Mouse (Mus musculus): Measurements from ENCODE around the gene Galr3. TPM values are rescaled to one million over a fixed set of nuclear protein-coding genes. Genes with fewer than 3 reads are reported as not detected.
A peak's percentile ranks its signal among the peaks of the same experiment; 100 is the strongest.

Galr3 gene
- not detected in 2 replicates for polyA plus RNA-seq (2015; fragmentation: Nextera tagmentation; extraction: Ambion mirVana)

- Histone ChIP-seq H3K4me3 (ENCODE audit: low read length) (peak within 1 kb of the TSS; percentile 59), H3K9me3 (ENCODE audit: control insufficient read depth, low read length) (no peaks in the 10 kb centered on the region), H3K4me1 (replicated peaks; ENCODE audit: control insufficient read depth, insufficient read depth, low read length) (peaks cover 18% of the 10 kb centered on the region), H3K4me2 (ENCODE audit: low read depth, low read length) (peak within 1 kb of the TSS; percentile 99), H3K36me3 (ENCODE audit: control insufficient read depth, insufficient read depth, low read length) (no peaks in the 10 kb centered on the region), H3K9ac (ENCODE audit: low read length) (peak within 1 kb of the TSS; percentile 62), H3K27me3 (ENCODE audit: control insufficient read depth, insufficient read depth, low read depth, low read length) (peaks cover 36% of the 10 kb centered on the region), H3K27ac (ENCODE audit: low read length) (no peak within 1 kb of the TSS)
- 67% methylated on average over 6 of the region's 6 CpGs for WGBS
- no peak for ATAC-seq (ENCODE audit: low read depth)
These were observed at the start of gene Galr3 for GRCm38 (mm10) chr15:79041585-79041984. Gene Galr3 (plus strand): TSS chr15:79041885.

DNA sequence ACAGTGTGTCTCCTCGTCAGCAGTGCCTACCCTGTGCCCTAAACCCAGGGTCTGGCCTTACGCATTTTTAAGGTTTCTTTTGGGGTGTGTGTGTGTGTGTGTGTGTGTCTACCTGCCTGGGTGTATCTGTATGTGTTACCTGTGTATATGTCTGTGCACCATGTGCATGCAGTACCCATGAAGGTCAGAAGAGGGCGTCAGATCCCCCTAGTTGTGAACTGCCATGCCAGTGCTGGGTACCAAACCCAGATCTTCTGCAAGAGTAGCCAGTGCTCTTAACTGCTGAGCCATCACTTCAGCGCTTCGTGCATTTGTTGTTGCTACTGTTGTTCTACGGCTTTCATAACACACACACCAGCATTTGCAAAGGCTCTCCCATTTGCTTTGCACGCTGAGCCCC, 49.5 kb upstream of the Galr3 start:
- Histone ChIP-seq H3K27ac (ENCODE audit: low read length) (no peak overlapping the region), H3K9me3 (ENCODE audit: control insufficient read depth, low read length) (no peaks in the 10 kb centered on the region), H3K27me3 (ENCODE audit: control insufficient read depth, insufficient read depth, low read depth, low read length) (no peaks in the 10 kb centered on the region), H3K9ac (ENCODE audit: low read length) (no peak overlapping the region), H3K4me1 (replicated peaks; ENCODE audit: control insufficient read depth, insufficient read depth, low read length) (peaks cover 8% of the 10 kb centered on the region), H3K36me3 (ENCODE audit: control insufficient read depth, insufficient read depth, low read length) (peaks cover 46% of the 10 kb centered on the region), H3K4me3 (ENCODE audit: low read length) (no peak overlapping the region), H3K4me2 (ENCODE audit: low read depth, low read length) (no peak overlapping the region)
- ATAC-seq (ENCODE audit: low read depth): no peak
- 92% methylated on average over 7 of the region's 7 CpGs for WGBS

GRCm38 (mm10) chr15:78992925-78993324, 48.8 kb upstream of the Galr3 start:
- Histone ChIP-seq H3K4me1 (replicated peaks; ENCODE audit: control insufficient read depth, insufficient read depth, low read length) (peaks cover 8% of the 10 kb centered on the region), H3K4me2 (ENCODE audit: low read depth, low read length) (no peak overlapping the region), H3K9ac (ENCODE audit: low read length) (no peak overlapping the region), H3K27ac (ENCODE audit: low read length) (no peak overlapping the region), H3K27me3 (ENCODE audit: control insufficient read depth, insufficient read depth, low read depth, low read length) (no peaks in the 10 kb centered on the region), H3K9me3 (ENCODE audit: control insufficient read depth, low read length) (no peaks in the 10 kb centered on the region), H3K36me3 (ENCODE audit: control insufficient read depth, insufficient read depth, low read length) (peaks cover 46% of the 10 kb centered on the region), H3K4me3 (ENCODE audit: low read length) (no peak overlapping the region)
- no peak for ATAC-seq (ENCODE audit: low read depth)
- WGBS: 96% methylated on average over 24 of the region's 24 CpGs

- no peaks in the 10 kb centered on the region for H3K4me1 ChIP-seq (replicated peaks; ENCODE audit: control insufficient read depth, insufficient read depth, low read length)
- 88% methylated on average over 4 of the region's 4 CpGs for WGBS
- ATAC-seq (ENCODE audit: low read depth): no peak
- H3K9ac ChIP-seq (ENCODE audit: low read length): no peak overlapping the region
- H3K27me3 ChIP-seq (ENCODE audit: control insufficient read depth, insufficient read depth, low read depth, low read length): no peaks in the 10 kb centered on the region
- no peak overlapping the region for H3K4me3 ChIP-seq (ENCODE audit: low read length)
- peaks cover 43% of the 10 kb centered on the region for H3K36me3 ChIP-seq (ENCODE audit: control insufficient read depth, insufficient read depth, low read length)
- no peaks in the 10 kb centered on the region for H3K9me3 ChIP-seq (ENCODE audit: control insufficient read depth, low read length)
- H3K4me2 ChIP-seq (ENCODE audit: low read depth, low read length): no peak overlapping the region
- no peak overlapping the region for H3K27ac ChIP-seq (ENCODE audit: low read length)
These were observed 45.8 kb upstream of the Galr3 start for GRCm38 (mm10) chr15:78995916-78996315.

DNA sequence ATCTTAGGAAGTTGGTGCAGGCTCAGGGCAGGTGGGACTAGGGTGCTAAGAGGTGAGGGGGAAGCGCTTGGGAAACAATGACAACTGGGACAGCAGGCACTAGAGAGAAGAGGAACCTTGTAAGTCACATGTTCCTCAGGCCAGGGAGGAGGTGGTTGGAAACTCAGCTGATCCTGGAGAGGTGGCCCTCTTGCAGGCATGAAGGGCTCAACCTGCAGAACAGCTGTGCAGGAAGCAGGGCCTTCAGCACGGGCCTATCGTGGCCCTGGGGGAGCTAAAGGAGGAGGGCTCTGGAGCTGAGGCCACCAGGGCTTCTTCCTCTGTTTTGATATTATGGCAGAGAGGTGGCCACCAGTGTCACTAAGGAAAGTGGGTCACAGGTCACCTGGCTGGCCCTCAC, 45.0 kb upstream of the Galr3 start:
- ATAC-seq (ENCODE audit: low read depth): no peak
- H3K4me3 ChIP-seq (ENCODE audit: low read length): no peak overlapping the region
- H3K4me2 ChIP-seq (ENCODE audit: low read depth, low read length): no peak overlapping the region
- WGBS: 85% methylated on average over 3 of the region's 3 CpGs
- H3K4me1 ChIP-seq (replicated peaks; ENCODE audit: control insufficient read depth, insufficient read depth, low read length): no peaks in the 10 kb centered on the region
- no peaks in the 10 kb centered on the region for H3K27me3 ChIP-seq (ENCODE audit: control insufficient read depth, insufficient read depth, low read depth, low read length)
- no peak overlapping the region for H3K27ac ChIP-seq (ENCODE audit: low read length)
- no peak overlapping the region for H3K9ac ChIP-seq (ENCODE audit: low read length)
- H3K36me3 ChIP-seq (ENCODE audit: control insufficient read depth, insufficient read depth, low read length): peaks cover 41% of the 10 kb centered on the region
- H3K9me3 ChIP-seq (ENCODE audit: control insufficient read depth, low read length): no peaks in the 10 kb centered on the region

- Histone ChIP-seq H3K4me3 (ENCODE audit: low read length) (no peak overlapping the region), H3K36me3 (ENCODE audit: control insufficient read depth, insufficient read depth, low read length) (peaks cover 33% of the 10 kb centered on the region), H3K9ac (ENCODE audit: low read length) (no peak overlapping the region), H3K4me1 (replicated peaks; ENCODE audit: control insufficient read depth, insufficient read depth, low read length) (no peaks in the 10 kb centered on the region), H3K27me3 (ENCODE audit: control insufficient read depth, insufficient read depth, low read depth, low read length) (no peaks in the 10 kb centered on the region), H3K4me2 (ENCODE audit: low read depth, low read length) (no peak overlapping the region), H3K9me3 (ENCODE audit: control insufficient read depth, low read length) (no peaks in the 10 kb centered on the region), H3K27ac (ENCODE audit: low read length) (no peak overlapping the region)
- 61% methylated on average over 8 of the region's 8 CpGs for WGBS
- no peak for ATAC-seq (ENCODE audit: low read depth)
These were observed 43.3 kb upstream of the Galr3 start for GRCm38 (mm10) chr15:78998348-78998747.

GRCm38 (mm10) chr15:78999586-78999985, 42.1 kb upstream of the Galr3 start:
- no peak for ATAC-seq (ENCODE audit: low read depth)
- H3K36me3 ChIP-seq (ENCODE audit: control insufficient read depth, insufficient read depth, low read length): peaks cover 24% of the 10 kb centered on the region
- H3K9ac ChIP-seq (ENCODE audit: low read length): no peak overlapping the region
- H3K27ac ChIP-seq (ENCODE audit: low read length): no peak overlapping the region
- H3K9me3 ChIP-seq (ENCODE audit: control insufficient read depth, low read length): no peaks in the 10 kb centered on the region
- H3K4me1 ChIP-seq (replicated peaks; ENCODE audit: control insufficient read depth, insufficient read depth, low read length): no peaks in the 10 kb centered on the region
- no peak overlapping the region for H3K4me2 ChIP-seq (ENCODE audit: low read depth, low read length)
- no peak overlapping the region for H3K4me3 ChIP-seq (ENCODE audit: low read length)
- WGBS: 70% methylated on average over 11 of the region's 11 CpGs
- H3K27me3 ChIP-seq (ENCODE audit: control insufficient read depth, insufficient read depth, low read depth, low read length): no peaks in the 10 kb centered on the region

GRCm38 (mm10) chr15:79000357-79000791, 41.3 kb upstream of the Galr3 start:
- WGBS: 69% methylated on average over 7 of the region's 7 CpGs
- no peak overlapping the region for H3K4me3 ChIP-seq (ENCODE audit: low read length)
- no peak for ATAC-seq (ENCODE audit: low read depth)
- H3K4me1 ChIP-seq (replicated peaks; ENCODE audit: control insufficient read depth, insufficient read depth, low read length): no peaks in the 10 kb centered on the region
- H3K27ac ChIP-seq (ENCODE audit: low read length): no peak overlapping the region
- H3K9ac ChIP-seq (ENCODE audit: low read length): no peak overlapping the region
- H3K27me3 ChIP-seq (ENCODE audit: control insufficient read depth, insufficient read depth, low read depth, low read length): no peaks in the 10 kb centered on the region
- H3K4me2 ChIP-seq (ENCODE audit: low read depth, low read length): no peak overlapping the region
- no peaks in the 10 kb centered on the region for H3K9me3 ChIP-seq (ENCODE audit: control insufficient read depth, low read length)
- H3K36me3 ChIP-seq (ENCODE audit: control insufficient read depth, insufficient read depth, low read length): peaks cover 23% of the 10 kb centered on the region

- Histone ChIP-seq H3K4me3 (ENCODE audit: low read length) (no peak overlapping the region), H3K36me3 (ENCODE audit: control insufficient read depth, insufficient read depth, low read length) (peaks cover 21% of the 10 kb centered on the region), H3K4me1 (replicated peaks; ENCODE audit: control insufficient read depth, insufficient read depth, low read length) (no peaks in the 10 kb centered on the region), H3K27me3 (ENCODE audit: control insufficient read depth, insufficient read depth, low read depth, low read length) (no peaks in the 10 kb centered on the region), H3K9me3 (ENCODE audit: control insufficient read depth, low read length) (no peaks in the 10 kb centered on the region), H3K9ac (ENCODE audit: low read length) (no peak overlapping the region), H3K27ac (ENCODE audit: low read length) (no peak overlapping the region), H3K4me2 (ENCODE audit: low read depth, low read length) (no peak overlapping the region)
- WGBS: 93% methylated on average over 5 of the region's 5 CpGs
- no peak for ATAC-seq (ENCODE audit: low read depth)
These were observed 40.1 kb upstream of the Galr3 start for GRCm38 (mm10) chr15:79001559-79001958.

DNA sequence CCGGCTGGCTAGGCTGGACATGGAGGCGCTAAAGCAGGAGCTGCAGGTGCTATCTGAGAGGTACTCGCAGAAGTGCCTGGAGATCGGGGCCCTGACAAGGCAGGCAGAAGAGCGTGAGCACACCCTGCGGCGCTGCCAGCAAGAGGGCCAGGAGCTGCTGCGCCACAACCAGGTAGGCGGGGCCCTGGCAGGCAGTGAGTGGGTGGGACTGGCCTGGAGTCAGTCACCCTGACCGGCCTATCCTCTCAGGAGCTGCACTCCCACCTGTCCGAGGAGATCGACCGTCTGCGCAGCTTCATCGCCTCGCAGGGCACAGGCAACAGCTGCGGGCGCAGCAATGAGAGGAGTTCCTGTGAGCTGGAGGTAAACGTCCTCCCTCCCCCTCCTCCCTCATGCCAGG, 39.6 kb upstream of the Galr3 start:
- no peak overlapping the region for H3K4me2 ChIP-seq (ENCODE audit: low read depth, low read length)
- no peak overlapping the region for H3K4me3 ChIP-seq (ENCODE audit: low read length)
- 48% methylated on average over 19 of the region's 19 CpGs for WGBS
- no peak overlapping the region for H3K9ac ChIP-seq (ENCODE audit: low read length)
- no peaks in the 10 kb centered on the region for H3K4me1 ChIP-seq (replicated peaks; ENCODE audit: control insufficient read depth, insufficient read depth, low read length)
- ATAC-seq (ENCODE audit: low read depth): peak; percentile 39; the same call in 1 of the 2 replicates
- peaks cover 25% of the 10 kb centered on the region for H3K36me3 ChIP-seq (ENCODE audit: control insufficient read depth, insufficient read depth, low read length)
- H3K27ac ChIP-seq (ENCODE audit: low read length): no peak overlapping the region
- H3K27me3 ChIP-seq (ENCODE audit: control insufficient read depth, insufficient read depth, low read depth, low read length): no peaks in the 10 kb centered on the region
- no peaks in the 10 kb centered on the region for H3K9me3 ChIP-seq (ENCODE audit: control insufficient read depth, low read length)
